Mouse (Mus musculus): Measurements from ENCODE around the gene Zfp354a. TPM values are rescaled to one million over a fixed set of nuclear protein-coding genes. Genes with fewer than 3 reads are reported as not detected.
"Not testable (repeated sequence)": the region's sequence is repeated elsewhere in the genome, so short reads cannot be mapped to it uniquely, and the experiment has no call there.

Gene Zfp354a
- total and polyA plus RNA-seq, 3 experiments, result not detected

GRCm38 (mm10) chr11:51032851-51033250 lies 26.2 kb upstream of the Zfp354a start:
- Histone ChIP-seq H3K36me3 (replicated peaks) (no peaks in the 10 kb centered on the region), H3K27me3 (ENCODE audit: insufficient read depth, low read length) (no peaks in the 10 kb centered on the region), H3K9me3 (replicated peaks) (peaks cover 17% of the 10 kb centered on the region), H3K4me1 (ENCODE audit: insufficient read depth, low read depth, low read length) (no peaks in the 10 kb centered on the region), H3K4me3 (ENCODE audit: low read depth, low read length) (no peak overlapping the region)
- no peak for DNase-seq (ENCODE audit: low spot score)
- TF ChIP-seq GATA1 (IDR thresholded peaks at IDR 0.05; ENCODE audit: borderline replicate concordance, low read length), result no peak
- TF ChIP-seq TAL1 (conservative IDR thresholded peaks at IDR 0.05; ENCODE audit: low read depth, low read length), result no peak
- TF ChIP-seq GATA2 (IDR thresholded peaks at IDR 0.05; ENCODE audit: borderline replicate concordance, low read depth, low read length), result no peak
- ATAC-seq (ENCODE audit: extremely low read depth, insufficient number of reproducible peaks, low FRiP score, poor library complexity, severe bottlenecking), result no peak

GRCm38 (mm10) chr11:51034141-51034540 lies 24.9 kb upstream of the Zfp354a start:
- not testable (repeated sequence) for H3K27me3 ChIP-seq (ENCODE audit: insufficient read depth, low read length); DNase-seq (ENCODE audit: low spot score); H3K36me3 ChIP-seq (replicated peaks); ATAC-seq (ENCODE audit: extremely low read depth, insufficient number of reproducible peaks, low FRiP score, poor library complexity, severe bottlenecking); H3K4me1 ChIP-seq (ENCODE audit: insufficient read depth, low read depth, low read length); H3K4me3 ChIP-seq (ENCODE audit: low read depth, low read length)
- H3K9me3 ChIP-seq (replicated peaks), result peaks cover 14% of the 10 kb centered on the region

GRCm38 (mm10) chr11:51035951-51036350 lies 23.1 kb upstream of the Zfp354a start:
- no peaks in the 10 kb centered on the region for H3K27me3 ChIP-seq (ENCODE audit: insufficient read depth, low read length)
- H3K4me1 ChIP-seq (ENCODE audit: insufficient read depth, low read depth, low read length), result no peaks in the 10 kb centered on the region
- H3K9me3 ChIP-seq (replicated peaks), result peaks cover 19% of the 10 kb centered on the region
- DNase-seq (ENCODE audit: low spot score) (no peak), ATAC-seq (ENCODE audit: extremely low read depth, insufficient number of reproducible peaks, low FRiP score, poor library complexity, severe bottlenecking) (no peak)
- TF ChIP-seq GATA1 (IDR thresholded peaks at IDR 0.05; ENCODE audit: borderline replicate concordance, low read length), result no peak
- no peak for TF ChIP-seq TAL1 (conservative IDR thresholded peaks at IDR 0.05; ENCODE audit: low read depth, low read length)
- TF ChIP-seq GATA2 (IDR thresholded peaks at IDR 0.05; ENCODE audit: borderline replicate concordance, low read depth, low read length), result no peak
- no peak for TF ChIP-seq CTCF (IDR thresholded peaks at IDR 0.05; ENCODE audit: low read depth, low read length)
- no peak for TF ChIP-seq POLR2AphosphoS5 (IDR thresholded peaks at IDR 0.05; ENCODE audit: insufficient replicate concordance, low read depth, low read length)
- no peaks in the 10 kb centered on the region for H3K36me3 ChIP-seq (replicated peaks)
- H3K4me3 ChIP-seq (ENCODE audit: low read depth, low read length), result no peak overlapping the region

GRCm38 (mm10) chr11:51044776-51045175 lies 14.3 kb upstream of the Zfp354a start:
- not testable (repeated sequence) for ATAC-seq (ENCODE audit: extremely low read depth, insufficient number of reproducible peaks, low FRiP score, poor library complexity, severe bottlenecking); H3K4me1 ChIP-seq (ENCODE audit: insufficient read depth, low read depth, low read length); H3K27me3 ChIP-seq (ENCODE audit: insufficient read depth, low read length); DNase-seq (ENCODE audit: low spot score); H3K4me3 ChIP-seq (ENCODE audit: low read depth, low read length); H3K36me3 ChIP-seq (replicated peaks)
- H3K9me3 ChIP-seq (replicated peaks), result peaks cover 18% of the 10 kb centered on the region

DNA sequence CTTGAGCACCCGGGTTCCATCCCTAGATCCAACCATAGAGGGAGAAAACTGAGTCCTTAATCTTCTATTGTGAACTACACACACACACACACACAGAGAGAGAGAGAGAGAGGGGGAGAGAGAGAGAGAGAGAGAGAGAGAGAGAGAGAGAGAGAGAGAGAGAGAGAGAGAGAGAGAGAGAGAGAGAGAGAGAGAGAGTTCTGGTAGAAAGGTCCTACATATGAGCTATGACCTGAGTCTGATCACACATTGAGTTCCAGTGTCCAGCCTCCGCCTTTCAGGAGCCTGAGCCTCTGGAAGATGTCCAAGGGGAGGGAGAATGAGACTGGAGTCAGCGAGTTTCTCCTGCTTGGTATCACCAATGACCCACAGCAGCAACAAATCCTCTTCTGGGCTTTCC lies 11.2 kb upstream of the Zfp354a start, which contains the start of gene Olfr1375:
Gene Olfr1375, plus strand, starts transcription at position 301 of the 400 bp plus-strand sequence.
- H3K4me1 ChIP-seq (ENCODE audit: insufficient read depth, low read depth, low read length); DNase-seq (ENCODE audit: low spot score); H3K4me3 ChIP-seq (ENCODE audit: low read depth, low read length); H3K36me3 ChIP-seq (replicated peaks); H3K27me3 ChIP-seq (ENCODE audit: insufficient read depth, low read length); ATAC-seq (ENCODE audit: extremely low read depth, insufficient number of reproducible peaks, low FRiP score, poor library complexity, severe bottlenecking): not testable (repeated sequence)
- H3K9me3 ChIP-seq (replicated peaks), result peaks cover 18% of the 10 kb centered on the region

- Histone ChIP-seq H3K4me3 (ENCODE audit: low read depth, low read length) (no peak overlapping the region), H3K4me1 (ENCODE audit: insufficient read depth, low read depth, low read length) (no peaks in the 10 kb centered on the region), H3K9me3 (replicated peaks) (peaks cover 18% of the 10 kb centered on the region), H3K27me3 (ENCODE audit: insufficient read depth, low read length) (no peaks in the 10 kb centered on the region), H3K36me3 (replicated peaks) (no peaks in the 10 kb centered on the region)
- TF ChIP-seq GATA2 (IDR thresholded peaks at IDR 0.05; ENCODE audit: borderline replicate concordance, low read depth, low read length) (no peak), TAL1 (conservative IDR thresholded peaks at IDR 0.05; ENCODE audit: low read depth, low read length) (no peak), POLR2AphosphoS5 (IDR thresholded peaks at IDR 0.05; ENCODE audit: insufficient replicate concordance, low read depth, low read length) (no peak), GATA1 (IDR thresholded peaks at IDR 0.05; ENCODE audit: borderline replicate concordance, low read length) (no peak), CTCF (IDR thresholded peaks at IDR 0.05; ENCODE audit: low read depth, low read length) (no peak)
- DNase-seq (ENCODE audit: low spot score), result no peak
- ATAC-seq (ENCODE audit: extremely low read depth, insufficient number of reproducible peaks, low FRiP score, poor library complexity, severe bottlenecking), result no peak
Measured at GRCm38 (mm10) chr11:51051678-51052077, 7.4 kb upstream of the Zfp354a start.

- ATAC-seq (ENCODE audit: extremely low read depth, insufficient number of reproducible peaks, low FRiP score, poor library complexity, severe bottlenecking) (no peak), DNase-seq (ENCODE audit: low spot score) (no peak)
- H3K4me3 ChIP-seq (ENCODE audit: low read depth, low read length), result no peak overlapping the region
- peaks cover 20% of the 10 kb centered on the region for H3K9me3 ChIP-seq (replicated peaks)
- no peaks in the 10 kb centered on the region for H3K36me3 ChIP-seq (replicated peaks)
- TF ChIP-seq CTCF (IDR thresholded peaks at IDR 0.05; ENCODE audit: low read depth, low read length) (no peak), POLR2AphosphoS5 (IDR thresholded peaks at IDR 0.05; ENCODE audit: insufficient replicate concordance, low read depth, low read length) (no peak), TAL1 (conservative IDR thresholded peaks at IDR 0.05; ENCODE audit: low read depth, low read length) (no peak), GATA1 (IDR thresholded peaks at IDR 0.05; ENCODE audit: borderline replicate concordance, low read length) (no peak), GATA2 (IDR thresholded peaks at IDR 0.05; ENCODE audit: borderline replicate concordance, low read depth, low read length) (no peak)
- no peaks in the 10 kb centered on the region for H3K4me1 ChIP-seq (ENCODE audit: insufficient read depth, low read depth, low read length)
- H3K27me3 ChIP-seq (ENCODE audit: insufficient read depth, low read length), result no peaks in the 10 kb centered on the region
Measured at GRCm38 (mm10) chr11:51053230-51053629, 5.8 kb upstream of the Zfp354a start.
